Mouse (Mus musculus): ENCODE results near the gene Wasf1. TPM values are rescaled to one million over a fixed set of nuclear protein-coding genes. Genes with fewer than 3 reads are reported as not detected.

The Wasf1 gene
- polyA plus RNA-seq, 1 experiment from 2014 or later = 9.6 TPM

DNA sequence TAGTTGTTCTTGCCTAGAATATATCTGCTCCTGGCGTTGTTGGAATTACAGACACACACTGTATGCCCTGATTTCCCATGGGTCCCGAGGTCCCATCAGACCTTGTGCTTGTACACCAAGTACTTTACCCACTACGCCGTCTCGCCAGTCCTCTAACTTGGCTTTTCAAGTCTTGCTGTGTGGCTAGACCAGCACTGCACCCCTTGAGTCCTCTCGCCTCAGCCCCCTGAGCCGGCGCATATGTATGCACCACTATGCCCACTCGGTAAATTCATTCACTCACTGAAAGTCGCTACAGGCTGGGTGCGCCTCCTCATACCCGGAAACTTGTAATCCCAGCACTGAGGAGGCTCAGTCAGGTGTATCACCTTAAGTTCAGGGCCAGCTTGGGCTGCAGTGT, 12.5 kb downstream of the Wasf1 start:
- no peak overlapping the region for H3K4me2 ChIP-seq
- ATAC-seq (replicated peaks; ENCODE audit: insufficient number of reproducible peaks, insufficient read depth, low FRiP score, low read depth) = no peak
- H3K36me3 ChIP-seq = no peaks in the 10 kb centered on the region
- no peak overlapping the region for H3K4me3 ChIP-seq
- H3K27ac ChIP-seq = no peak overlapping the region
- no peaks in the 10 kb centered on the region for H3K9me3 ChIP-seq (replicated peaks)
- no peaks in the 10 kb centered on the region for H3K4me1 ChIP-seq (replicated peaks)
- no peak overlapping the region for H3K9ac ChIP-seq
- H3K27me3 ChIP-seq = no peaks in the 10 kb centered on the region
- WGBS = 92% methylated on average over 12 of the region's 12 CpGs

DNA sequence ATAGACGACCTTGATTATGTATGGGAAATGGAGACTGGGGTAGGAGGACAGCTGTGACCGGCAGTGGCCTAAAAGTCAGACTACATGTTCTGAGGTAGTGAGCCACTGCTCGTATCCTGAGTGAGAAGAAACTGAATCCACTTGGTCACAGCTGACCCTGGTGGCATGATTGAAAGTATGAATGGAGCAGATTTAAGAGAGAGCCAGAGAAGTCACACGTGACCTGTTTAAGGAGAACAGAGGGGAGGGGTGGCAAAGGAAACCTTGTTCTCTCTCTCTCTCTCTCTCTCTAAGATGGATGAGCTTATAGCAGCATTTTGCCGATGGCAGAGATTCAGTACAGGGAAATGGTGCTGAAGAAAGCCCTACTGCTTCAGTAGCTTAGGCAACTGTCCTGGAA, 13.4 kb downstream of the Wasf1 start:
- no peaks in the 10 kb centered on the region for H3K9me3 ChIP-seq (replicated peaks)
- no peak for ATAC-seq (replicated peaks; ENCODE audit: insufficient number of reproducible peaks, insufficient read depth, low FRiP score, low read depth)
- H3K27ac ChIP-seq = no peak overlapping the region
- no peaks in the 10 kb centered on the region for H3K36me3 ChIP-seq
- H3K9ac ChIP-seq = no peak overlapping the region
- no peaks in the 10 kb centered on the region for H3K27me3 ChIP-seq
- 66% methylated on average over 5 of the region's 5 CpGs for WGBS
- no peak overlapping the region for H3K4me3 ChIP-seq
- H3K4me1 ChIP-seq (replicated peaks) = no peaks in the 10 kb centered on the region
- H3K4me2 ChIP-seq = no peak overlapping the region

DNA sequence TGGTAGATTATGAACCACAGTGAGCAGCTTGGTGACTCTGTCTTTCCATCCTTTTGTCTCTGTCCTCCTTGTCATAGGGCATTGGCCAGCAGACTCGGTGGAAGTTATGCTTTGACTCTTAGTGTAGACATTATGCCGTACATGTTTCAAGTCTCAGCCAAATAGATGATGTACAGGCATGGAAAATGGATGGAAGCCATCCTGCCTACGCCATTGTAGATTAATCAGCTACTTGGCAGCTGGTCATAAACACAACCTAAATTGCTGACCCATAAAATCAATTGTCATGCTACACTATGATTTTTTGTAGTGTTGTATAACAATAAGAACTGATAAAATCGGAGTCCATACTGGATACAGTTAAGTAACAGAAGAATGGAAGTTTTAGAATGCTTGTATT, 18.5 kb downstream of the Wasf1 start:
- no peak overlapping the region for H3K4me2 ChIP-seq
- ATAC-seq (replicated peaks; ENCODE audit: insufficient number of reproducible peaks, insufficient read depth, low FRiP score, low read depth) = no peak
- H3K27me3 ChIP-seq = no peaks in the 10 kb centered on the region
- H3K4me3 ChIP-seq = no peak overlapping the region
- H3K9ac ChIP-seq = no peak overlapping the region
- no peaks in the 10 kb centered on the region for H3K9me3 ChIP-seq (replicated peaks)
- H3K27ac ChIP-seq = no peak overlapping the region
- 80% methylated on average over 4 of the region's 4 CpGs for WGBS
- no peaks in the 10 kb centered on the region for H3K36me3 ChIP-seq
- H3K4me1 ChIP-seq (replicated peaks) = no peaks in the 10 kb centered on the region

DNA sequence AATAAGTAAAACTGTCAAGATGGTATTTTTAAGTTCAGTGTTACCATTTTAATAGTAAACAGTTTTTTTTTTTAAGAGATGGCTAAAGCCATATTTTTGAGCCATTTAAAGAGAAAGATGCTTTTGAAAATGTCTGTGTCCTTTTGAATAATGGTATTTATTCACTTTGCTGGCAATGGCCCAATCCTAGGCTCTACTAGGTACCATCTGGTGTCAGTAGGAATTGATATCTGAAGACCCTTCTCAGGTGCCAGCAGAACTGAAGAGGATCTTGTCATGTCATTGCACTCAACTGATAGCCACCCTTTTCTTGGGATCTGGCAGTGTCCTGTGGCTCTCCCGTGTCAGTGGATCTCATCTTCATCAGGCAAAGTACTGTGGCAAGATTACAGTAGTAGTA, 22.9 kb downstream of the Wasf1 start:
- H3K9me3 ChIP-seq (replicated peaks) = no peaks in the 10 kb centered on the region
- ATAC-seq (replicated peaks; ENCODE audit: insufficient number of reproducible peaks, insufficient read depth, low FRiP score, low read depth) = no peak
- no peaks in the 10 kb centered on the region for H3K36me3 ChIP-seq
- no peak overlapping the region for H3K27ac ChIP-seq
- H3K27me3 ChIP-seq = no peaks in the 10 kb centered on the region
- WGBS = 71% methylated on average over 1 of the region's 1 CpGs
- H3K4me1 ChIP-seq (replicated peaks) = peaks cover 7% of the 10 kb centered on the region
- H3K4me3 ChIP-seq = no peak overlapping the region
- H3K4me2 ChIP-seq = no peak overlapping the region
- H3K9ac ChIP-seq = no peak overlapping the region

- ATAC-seq (replicated peaks; ENCODE audit: insufficient number of reproducible peaks, insufficient read depth, low FRiP score, low read depth) = no peak
- Histone ChIP-seq H3K4me1 (replicated peaks) (peaks cover 7% of the 10 kb centered on the region), H3K9me3 (replicated peaks) (no peaks in the 10 kb centered on the region), H3K27ac (no peak overlapping the region), H3K27me3 (no peaks in the 10 kb centered on the region), H3K4me3 (no peak overlapping the region), H3K4me2 (no peak overlapping the region), H3K36me3 (no peaks in the 10 kb centered on the region), H3K9ac (no peak overlapping the region)
- WGBS = 80% methylated on average over 7 of the region's 7 CpGs
Observed at GRCm38 (mm10) chr10:40906802-40907201, 23.5 kb downstream of the Wasf1 start.

- WGBS = 18% methylated on average over 2 of the region's 2 CpGs
- no peak for ATAC-seq (replicated peaks; ENCODE audit: insufficient number of reproducible peaks, insufficient read depth, low FRiP score, low read depth)
- no peak overlapping the region for H3K4me2 ChIP-seq
- H3K27ac ChIP-seq = no peak overlapping the region
- H3K4me1 ChIP-seq (replicated peaks) = peaks cover 7% of the 10 kb centered on the region
- no peaks in the 10 kb centered on the region for H3K36me3 ChIP-seq
- no peaks in the 10 kb centered on the region for H3K27me3 ChIP-seq
- no peak overlapping the region for H3K4me3 ChIP-seq
- no peaks in the 10 kb centered on the region for H3K9me3 ChIP-seq (replicated peaks)
- no peak overlapping the region for H3K9ac ChIP-seq
Observed at GRCm38 (mm10) chr10:40908580-40908979, 25.3 kb downstream of the Wasf1 start.

DNA sequence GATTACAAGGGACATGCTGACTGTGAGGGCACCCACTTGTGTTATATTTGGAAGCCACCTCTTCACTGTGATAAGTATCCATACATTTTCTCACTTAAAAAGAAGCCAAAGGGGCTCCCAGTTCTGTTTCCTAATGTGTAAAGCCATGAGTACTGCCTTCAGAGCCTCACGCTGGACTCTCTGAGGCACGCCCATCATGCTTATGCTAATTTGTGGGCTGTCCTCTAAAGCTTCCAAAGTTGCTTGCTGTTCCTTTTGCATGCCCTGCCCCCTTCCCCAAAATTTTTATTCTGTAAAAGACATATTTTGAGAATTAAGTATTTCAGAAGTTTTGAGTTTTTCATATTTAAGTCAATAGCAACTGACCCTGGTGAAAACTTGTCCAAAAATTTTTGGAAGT, 27.5 kb downstream of the Wasf1 start:
- Histone ChIP-seq H3K27ac (no peak overlapping the region), H3K9ac (no peak overlapping the region), H3K9me3 (replicated peaks) (no peaks in the 10 kb centered on the region), H3K4me3 (no peak overlapping the region), H3K36me3 (no peaks in the 10 kb centered on the region), H3K27me3 (no peaks in the 10 kb centered on the region), H3K4me2 (peak overlapping the region; percentile 43; the same call in 1 of the 2 replicates), H3K4me1 (replicated peaks) (peaks cover 9% of the 10 kb centered on the region)
- no peak for ATAC-seq (replicated peaks; ENCODE audit: insufficient number of reproducible peaks, insufficient read depth, low FRiP score, low read depth)
- 31% methylated on average over 2 of the region's 2 CpGs for WGBS

DNA sequence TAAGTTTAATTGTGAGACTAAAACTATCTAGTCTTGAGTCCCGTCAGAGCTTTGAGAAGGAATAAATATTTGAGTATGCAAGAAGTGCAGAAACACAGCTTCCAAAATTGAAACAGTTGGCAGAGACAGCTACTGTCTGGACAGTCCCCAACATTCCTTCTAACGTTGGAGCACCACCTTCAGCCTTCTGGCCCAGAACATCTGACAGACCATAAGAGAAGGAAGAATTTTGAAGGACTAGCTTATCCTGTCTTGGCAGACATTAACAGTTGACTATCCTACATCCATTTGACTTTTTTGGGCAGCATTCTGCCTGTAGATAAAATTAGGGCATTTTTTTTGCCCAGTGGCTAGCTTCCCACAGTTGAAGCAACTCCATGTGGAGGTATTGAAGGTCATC, 32.0 kb downstream of the Wasf1 start:
- no peak overlapping the region for H3K27ac ChIP-seq
- H3K4me3 ChIP-seq = no peak overlapping the region
- no peak for ATAC-seq (replicated peaks; ENCODE audit: insufficient number of reproducible peaks, insufficient read depth, low FRiP score, low read depth)
- WGBS = 64% methylated on average over 2 of the region's 2 CpGs
- no peak overlapping the region for H3K4me2 ChIP-seq
- H3K27me3 ChIP-seq = no peaks in the 10 kb centered on the region
- no peaks in the 10 kb centered on the region for H3K36me3 ChIP-seq
- H3K9ac ChIP-seq = no peak overlapping the region
- H3K4me1 ChIP-seq (replicated peaks) = peaks cover 7% of the 10 kb centered on the region
- H3K9me3 ChIP-seq (replicated peaks) = no peaks in the 10 kb centered on the region

DNA sequence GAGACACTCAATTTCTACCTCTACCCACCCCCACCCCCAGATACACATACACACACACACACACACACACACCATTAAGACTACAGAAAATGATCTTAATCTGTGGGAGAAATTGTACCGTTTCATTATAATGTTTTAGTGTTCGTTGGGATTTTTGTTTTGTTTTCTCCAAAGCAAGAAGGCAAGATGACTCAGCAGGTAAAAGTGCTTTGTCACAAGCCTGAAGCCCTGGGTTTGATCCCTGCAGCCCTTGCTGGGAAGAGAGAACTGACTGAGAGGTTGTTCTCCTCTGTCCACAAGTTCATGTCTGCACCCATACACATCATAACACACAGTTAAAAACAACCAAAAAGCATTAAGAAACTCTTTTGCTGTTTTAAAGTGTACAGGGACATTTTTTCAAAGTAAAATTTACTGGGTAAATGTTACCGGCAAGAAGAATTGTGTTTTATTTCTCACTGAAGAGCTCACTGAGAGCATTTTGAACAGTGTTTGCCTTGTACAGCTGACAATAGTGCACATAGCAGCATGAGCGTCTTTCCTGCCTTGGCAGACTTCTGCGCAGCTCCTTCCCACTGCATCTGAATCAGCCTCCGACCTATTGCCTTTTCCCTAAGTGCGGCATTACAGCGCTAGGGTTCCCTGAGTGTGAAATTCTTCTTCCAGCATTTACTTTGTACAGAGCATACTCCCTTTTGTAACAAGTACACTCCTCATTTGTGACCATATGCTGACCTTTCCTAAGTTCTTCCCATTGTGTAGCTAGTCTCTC, 35.6 kb downstream of the Wasf1 start:
- Histone ChIP-seq H3K36me3 (no peaks in the 10 kb centered on the region), H3K4me2 (no peak overlapping the region), H3K4me1 (replicated peaks) (0 out of 2 replicates have a peak, but pooled peaks cover 3% of the 10 kb centered on the region), H3K4me3 (no peak overlapping the region), H3K9ac (no peak overlapping the region), H3K27ac (no peak overlapping the region), H3K9me3 (replicated peaks) (no peaks in the 10 kb centered on the region), H3K27me3 (no peaks in the 10 kb centered on the region)
- ATAC-seq (replicated peaks; ENCODE audit: insufficient number of reproducible peaks, insufficient read depth, low FRiP score, low read depth) = no peak
- WGBS = 73% methylated on average over 8 of the region's 8 CpGs

DNA sequence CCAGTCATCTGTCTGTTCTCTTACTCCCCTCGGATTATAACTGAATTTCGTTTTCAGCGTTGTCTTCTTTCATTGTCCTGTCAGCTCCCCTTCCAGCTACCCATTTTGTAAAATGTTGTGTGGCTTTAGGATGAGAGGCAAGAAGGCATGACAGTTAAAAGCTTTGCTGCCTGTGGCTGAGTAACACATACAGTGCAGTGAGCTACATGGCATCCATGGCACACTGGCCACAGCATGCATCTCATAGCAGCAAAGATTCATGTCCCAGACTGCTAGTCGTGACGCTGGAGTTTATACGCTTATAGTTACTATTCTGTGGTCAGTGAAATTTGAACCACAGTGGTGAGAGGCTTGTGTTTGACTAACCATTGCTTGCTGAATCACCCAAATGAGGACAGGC, 36.2 kb downstream of the Wasf1 start:
- Histone ChIP-seq H3K9me3 (replicated peaks) (no peaks in the 10 kb centered on the region), H3K4me3 (no peak overlapping the region), H3K27me3 (no peaks in the 10 kb centered on the region), H3K36me3 (no peaks in the 10 kb centered on the region), H3K27ac (no peak overlapping the region), H3K4me1 (replicated peaks) (0 out of 2 replicates have a peak, but pooled peaks cover 3% of the 10 kb centered on the region), H3K4me2 (no peak overlapping the region), H3K9ac (no peak overlapping the region)
- WGBS = 86% methylated on average over 6 of the region's 6 CpGs
- ATAC-seq (replicated peaks; ENCODE audit: insufficient number of reproducible peaks, insufficient read depth, low FRiP score, low read depth) = no peak

DNA sequence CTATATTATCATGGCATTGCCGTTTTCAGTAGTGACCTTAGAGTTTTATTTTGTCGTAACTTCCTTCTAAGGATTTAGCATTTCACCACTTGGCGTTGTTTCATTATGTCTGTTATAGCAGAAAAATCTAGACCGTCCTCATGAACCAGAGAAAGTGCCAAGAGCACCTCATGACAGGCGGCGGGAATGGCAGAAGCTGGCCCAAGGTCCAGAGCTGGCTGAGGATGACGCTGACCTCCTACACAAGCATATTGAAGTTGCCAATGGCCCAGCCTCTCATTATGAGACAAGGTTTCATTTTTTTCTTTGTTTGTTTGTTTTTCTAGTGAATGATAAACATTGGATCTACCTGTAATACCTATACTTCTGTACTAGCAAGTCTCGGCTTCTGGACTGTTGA, 49.7 kb downstream of the Wasf1 start:
- WGBS = 90% methylated on average over 8 of the region's 8 CpGs
- no peak overlapping the region for H3K27ac ChIP-seq

DNA sequence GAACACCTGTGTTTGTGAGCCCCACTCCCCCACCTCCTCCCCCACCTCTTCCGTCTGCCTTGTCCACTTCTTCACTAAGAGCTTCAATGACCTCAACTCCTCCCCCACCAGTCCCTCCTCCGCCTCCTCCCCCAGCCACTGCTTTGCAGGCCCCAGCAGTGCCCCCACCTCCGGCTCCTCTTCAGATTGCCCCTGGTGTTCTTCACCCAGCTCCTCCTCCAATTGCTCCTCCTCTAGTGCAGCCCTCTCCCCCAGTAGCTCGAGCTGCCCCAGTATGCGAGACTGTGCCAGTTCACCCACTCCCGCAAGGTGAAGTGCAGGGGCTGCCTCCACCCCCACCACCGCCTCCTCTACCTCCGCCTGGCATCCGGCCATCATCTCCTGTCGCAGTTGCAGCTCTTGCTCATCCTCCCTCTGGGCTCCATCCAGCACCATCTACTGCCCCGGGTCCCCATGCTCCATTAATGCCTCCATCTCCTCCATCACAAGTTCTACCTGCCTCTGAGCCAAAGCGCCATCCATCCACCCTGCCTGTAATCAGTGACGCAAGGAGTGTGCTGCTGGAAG, 53.0 kb downstream of the Wasf1 start:
- Histone ChIP-seq H3K4me2 (no peak overlapping the region), H3K9ac (no peak overlapping the region), H3K4me3 (no peak overlapping the region), H3K36me3 (peaks cover 4% of the 10 kb centered on the region; the same call in 1 of the 2 replicates), H3K27ac (no peak overlapping the region), H3K4me1 (replicated peaks) (no peaks in the 10 kb centered on the region), H3K9me3 (replicated peaks) (no peaks in the 10 kb centered on the region), H3K27me3 (no peaks in the 10 kb centered on the region)
- 75% methylated on average over 13 of the region's 13 CpGs for WGBS
- no peak for ATAC-seq (replicated peaks; ENCODE audit: insufficient number of reproducible peaks, insufficient read depth, low FRiP score, low read depth)

More for the DNA sequence above, 49.7 kb downstream of the Wasf1 start:
- Histone ChIP-seq H3K4me1 (replicated peaks) (no peaks in the 10 kb centered on the region), H3K9me3 (replicated peaks) (no peaks in the 10 kb centered on the region), H3K9ac (no peak overlapping the region), H3K4me2 (no peak overlapping the region), H3K4me3 (no peak overlapping the region), H3K27me3 (no peaks in the 10 kb centered on the region), H3K36me3 (peaks cover 4% of the 10 kb centered on the region; the same call in 1 of the 2 replicates)
- ATAC-seq (replicated peaks; ENCODE audit: insufficient number of reproducible peaks, insufficient read depth, low FRiP score, low read depth) = no peak

Data from heart, embryonic 15.5 days (tissue).